Mouse (Mus musculus) midbrain, embryonic 14.5 days (tissue): ENCODE measurements at regions not wholly inside any gene's neighbourhood (a gene's known extent, or its start where the extent isn't known, plus 50 kb on each side); places are given as distances from the start of the nearest gene placed in this dataset.

Experiments
- ATAC-seq: fragments of 200-750 bp; cut with Nextera tagmentation; 2 replicates; pipeline ENCODE4 v1.8.0; 2017; ENCODE audit warnings: moderate number of reproducible peaks, moderate library complexity; ENCODE audit not compliant: low FRiP score, low TSS enrichment
- DNase-seq: peaks from one replicate; pipeline ENCODE4 v3.0.0-alpha.2; 2015
- H3K27ac ChIP-seq: fragments of 300-500 bp; sonication (generic); replicated peaks from 2 replicates; pipeline ENCODE4 v1.5.1; 2014; ENCODE audit warnings: mild to moderate bottlenecking, low read depth, low read length, moderate library complexity
- H3K27me3 ChIP-seq: fragments of 300-500 bp; sonication (generic); 2 replicates; pipeline ENCODE4 v1.6.1; 2014; ENCODE audit warnings: low read length, control low read depth, mixed read lengths; ENCODE audit not compliant: control insufficient read depth, insufficient read depth
- H3K36me3 ChIP-seq: fragments of 300-500 bp; sonication (generic); 2 replicates; pipeline ENCODE4 v1.6.1; 2014; ENCODE audit warnings: low read length, control low read depth; ENCODE audit not compliant: control insufficient read depth, insufficient read depth
- H3K4me1 ChIP-seq: fragments of 300-500 bp; sonication (generic); 2 replicates; pipeline ENCODE4 v1.6.1; 2014; ENCODE audit warnings: mild to moderate bottlenecking, antibody characterized with exemption, low read length, control low read depth; ENCODE audit not compliant: control insufficient read depth, insufficient read depth
- H3K4me2 ChIP-seq: fragments of 300-500 bp; sonication (generic); 2 replicates; pipeline ENCODE4 v1.6.1; 2014; ENCODE audit warnings: mild to moderate bottlenecking, low read length, moderate library complexity
- H3K4me3 ChIP-seq: fragments of 300-500 bp; sonication (generic); replicated peaks from 2 replicates; pipeline ENCODE4 v1.5.1; 2014; ENCODE audit warnings: low read depth, low read length
- H3K9ac ChIP-seq: fragments of 300-500 bp; sonication (generic); replicated peaks from 2 replicates; pipeline ENCODE4 v1.6.1; 2014; ENCODE audit warnings: mild to moderate bottlenecking, low read length, moderate library complexity
- H3K9me3 ChIP-seq: fragments of 300-500 bp; sonication (generic); 2 replicates; pipeline ENCODE4 v1.6.1; 2016; ENCODE audit warnings: low read length, control low read depth, mixed read lengths; ENCODE audit not compliant: control insufficient read depth
- WGBS: fragments of 180-500 bp; shearing (Covaris S2); extraction: QIAGEN DNeasy Blood & Tissue Kit; methylation state at CpG from one replicate; pipeline ENCODE4 v1.1.7; 2014; 5-methylcytosine and 5-hydroxymethylcytosine counted together

- H3K4me1 ChIP-seq, result no peaks in the 10 kb centered on the region
- no peak overlapping the region for H3K9ac ChIP-seq
- H3K9me3 ChIP-seq, result no peaks in the 10 kb centered on the region
- WGBS, result 88% methylated on average over 3 of the region's 3 CpGs
- ATAC-seq (no peak), DNase-seq (no peak)
- no peak overlapping the region for H3K4me3 ChIP-seq
- H3K27me3 ChIP-seq, result no peaks in the 10 kb centered on the region
- no peak overlapping the region for H3K4me2 ChIP-seq
- H3K27ac ChIP-seq, result no peak overlapping the region
- no peaks in the 10 kb centered on the region for H3K36me3 ChIP-seq
Measured at GRCm38 (mm10) chr14:16173292-16173691, 75.8 kb upstream of the Ngly1 start.

DNA sequence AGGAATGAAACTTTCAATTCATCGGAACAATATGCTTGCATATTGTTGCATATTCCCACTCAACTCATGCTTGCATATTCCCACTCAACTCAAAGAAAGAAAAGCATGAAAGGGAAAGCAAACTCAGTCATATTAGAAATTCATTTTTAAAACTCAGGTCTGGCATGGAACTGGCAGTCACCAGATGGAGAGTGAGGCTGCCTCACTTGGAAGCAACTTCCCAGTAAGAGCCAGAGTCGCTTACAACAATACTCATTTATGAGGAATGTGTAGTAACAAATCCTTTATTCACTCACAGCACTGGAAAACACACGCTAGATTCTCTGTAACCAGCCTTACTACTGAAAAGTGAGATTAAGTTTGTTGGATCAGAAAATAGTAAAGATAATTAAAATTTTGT lies 70.9 kb upstream of the Ngly1 start:
- Histone ChIP-seq H3K4me3 (no peak overlapping the region), H3K4me1 (no peaks in the 10 kb centered on the region), H3K36me3 (no peaks in the 10 kb centered on the region), H3K27me3 (no peaks in the 10 kb centered on the region), H3K4me2 (no peak overlapping the region), H3K27ac (no peak overlapping the region), H3K9me3 (no peaks in the 10 kb centered on the region), H3K9ac (no peak overlapping the region)
- DNase-seq (no peak), ATAC-seq (no peak)
- 87% methylated on average over 3 of the region's 3 CpGs for WGBS

GRCm38 (mm10) chr14:16181822-16182221 lies 67.3 kb upstream of the Ngly1 start:
- no peaks in the 10 kb centered on the region for H3K36me3 ChIP-seq
- DNase-seq, result no peak
- no peak overlapping the region for H3K27ac ChIP-seq
- no peaks in the 10 kb centered on the region for H3K4me1 ChIP-seq
- no peaks in the 10 kb centered on the region for H3K9me3 ChIP-seq
- no peak for ATAC-seq
- no peak overlapping the region for H3K4me3 ChIP-seq
- no peak overlapping the region for H3K9ac ChIP-seq
- WGBS, result 72% methylated on average over 2 of the region's 2 CpGs
- H3K4me2 ChIP-seq, result no peak overlapping the region
- no peaks in the 10 kb centered on the region for H3K27me3 ChIP-seq

DNA sequence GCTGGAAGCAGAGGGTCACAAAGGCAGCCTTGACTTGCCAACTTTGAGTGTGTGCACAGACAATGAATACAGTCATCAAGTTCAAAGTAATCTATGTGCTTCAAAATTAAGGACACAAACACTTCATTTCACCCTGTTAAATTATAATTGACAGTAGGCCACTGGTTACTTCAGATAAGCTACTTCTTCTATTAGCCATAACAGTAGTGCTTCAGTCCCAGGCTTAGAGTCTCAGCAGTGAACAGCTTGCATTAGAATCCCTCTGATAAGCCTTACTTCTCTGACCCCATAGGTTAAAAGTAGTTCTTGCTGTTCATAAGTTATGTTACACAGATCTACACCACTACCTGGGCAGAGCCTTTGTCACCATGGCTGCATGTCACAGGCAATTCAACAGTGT lies 63.8 kb upstream of the Ngly1 start:
- H3K4me1 ChIP-seq, result no peaks in the 10 kb centered on the region

More for the DNA sequence above, 63.8 kb upstream of the Ngly1 start:
- Histone ChIP-seq H3K4me2 (no peak overlapping the region), H3K27ac (no peak overlapping the region), H3K4me3 (no peak overlapping the region), H3K9ac (no peak overlapping the region), H3K27me3 (no peaks in the 10 kb centered on the region), H3K9me3 (no peaks in the 10 kb centered on the region), H3K36me3 (no peaks in the 10 kb centered on the region)
- ATAC-seq, result no peak
- no peak for DNase-seq
